Mouse (Mus musculus) forebrain, embryonic 14.5 days (tissue): ENCODE measurements around the gene Trim41. TPM values are rescaled to one million over a fixed set of nuclear protein-coding genes. Genes with fewer than 3 reads are reported as not detected.
A peak's percentile ranks its signal among the peaks of the same experiment; 100 is the strongest.

Source experiments
- ATAC-seq: fragments of 200-750 bp; cut with Nextera tagmentation; 2 replicates; pipeline ENCODE4 v1.8.0; 2017; ENCODE audit warnings: mild to moderate bottlenecking, moderate library complexity
- DNase-seq: peaks from one replicate; pipeline ENCODE4 v3.0.0-alpha.2; 2015; ENCODE audit warnings: low spot score
- H3K27ac ChIP-seq: fragments of 300-500 bp; sonication (generic); 2 replicates; pipeline ENCODE4 v1.5.1; 2014; ENCODE audit warnings: low read depth, mild to moderate bottlenecking, control low read depth, low read length, moderate library complexity
- H3K27me3 ChIP-seq: fragments of 300-500 bp; sonication (generic); replicated peaks from 2 replicates; pipeline ENCODE4 v1.6.1; 2014; ENCODE audit warnings: low read length, control low read depth, mixed read lengths; ENCODE audit not compliant: control insufficient read depth, insufficient read depth
- H3K36me3 ChIP-seq: fragments of 300-500 bp; sonication (generic); 2 replicates; pipeline ENCODE4 v1.6.1; 2014; ENCODE audit warnings: low read length, control low read depth; ENCODE audit not compliant: control insufficient read depth, insufficient read depth
- H3K4me1 ChIP-seq: fragments of 300-500 bp; sonication (generic); 2 replicates; pipeline ENCODE4 v1.6.1; 2014; ENCODE audit warnings: antibody characterized with exemption, low read length, control low read depth; ENCODE audit not compliant: control insufficient read depth, insufficient read depth
- H3K4me2 ChIP-seq: fragments of 300-500 bp; sonication (generic); 2 replicates; pipeline ENCODE4 v1.6.1; 2014; ENCODE audit warnings: mild to moderate bottlenecking, control low read depth, low read length
- H3K4me3 ChIP-seq: fragments of 300-500 bp; sonication (generic); 2 replicates; pipeline ENCODE4 v1.5.1; 2014; ENCODE audit warnings: low read depth, low read length, control low read depth
- H3K9ac ChIP-seq: fragments of 300-500 bp; sonication (generic); 2 replicates; pipeline ENCODE4 v1.6.1; 2014; ENCODE audit warnings: mild to moderate bottlenecking, low read length, control low read depth, moderate library complexity
- H3K9me3 ChIP-seq: fragments of 300-500 bp; sonication (generic); replicated peaks from 2 replicates; pipeline ENCODE4 v1.6.1; 2016; ENCODE audit warnings: low read length, control low read depth, mixed read lengths; ENCODE audit not compliant: control insufficient read depth
- WGBS: fragments of 180-500 bp; shearing (Covaris S2); extraction: QIAGEN DNeasy Blood & Tissue Kit; methylation state at CpG from one replicate; pipeline ENCODE4 v1.1.7; 2014; 5-methylcytosine and 5-hydroxymethylcytosine counted together
- polyA plus RNA-seq: library from polyadenylated mRNA; unstranded; fragments of >200 nt; fragmentation: Nextera tagmentation; extraction: Ambion mirVana; gene quantifications from 2 replicates; pipeline ENCODE4 v1.2.1, GENCODE M21; 2014

Gene Trim41
- polyA plus RNA-seq, 1 experiment from 2014 or later: 3.2 TPM

DNA sequence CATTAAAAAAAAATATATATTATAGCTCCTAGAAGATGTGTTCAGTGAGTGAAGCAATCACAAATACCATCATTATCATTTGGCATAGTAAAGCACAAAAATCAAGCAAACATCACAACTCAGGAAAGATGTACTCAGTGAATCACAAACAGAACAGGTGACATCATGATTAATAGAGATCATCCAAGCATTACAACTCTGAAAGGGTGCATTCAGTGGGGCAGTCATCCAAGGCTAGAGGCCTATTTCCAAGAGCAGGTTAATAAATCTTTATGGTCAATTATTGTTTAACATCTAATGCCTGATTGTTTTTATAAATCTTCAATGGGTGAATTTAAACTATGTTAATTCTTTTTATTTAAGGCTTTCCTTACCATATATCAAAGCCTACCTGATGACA is 23.7 kb upstream of the Trim41 start:
- no peaks in the 10 kb centered on the region for H3K27me3 ChIP-seq

DNA sequence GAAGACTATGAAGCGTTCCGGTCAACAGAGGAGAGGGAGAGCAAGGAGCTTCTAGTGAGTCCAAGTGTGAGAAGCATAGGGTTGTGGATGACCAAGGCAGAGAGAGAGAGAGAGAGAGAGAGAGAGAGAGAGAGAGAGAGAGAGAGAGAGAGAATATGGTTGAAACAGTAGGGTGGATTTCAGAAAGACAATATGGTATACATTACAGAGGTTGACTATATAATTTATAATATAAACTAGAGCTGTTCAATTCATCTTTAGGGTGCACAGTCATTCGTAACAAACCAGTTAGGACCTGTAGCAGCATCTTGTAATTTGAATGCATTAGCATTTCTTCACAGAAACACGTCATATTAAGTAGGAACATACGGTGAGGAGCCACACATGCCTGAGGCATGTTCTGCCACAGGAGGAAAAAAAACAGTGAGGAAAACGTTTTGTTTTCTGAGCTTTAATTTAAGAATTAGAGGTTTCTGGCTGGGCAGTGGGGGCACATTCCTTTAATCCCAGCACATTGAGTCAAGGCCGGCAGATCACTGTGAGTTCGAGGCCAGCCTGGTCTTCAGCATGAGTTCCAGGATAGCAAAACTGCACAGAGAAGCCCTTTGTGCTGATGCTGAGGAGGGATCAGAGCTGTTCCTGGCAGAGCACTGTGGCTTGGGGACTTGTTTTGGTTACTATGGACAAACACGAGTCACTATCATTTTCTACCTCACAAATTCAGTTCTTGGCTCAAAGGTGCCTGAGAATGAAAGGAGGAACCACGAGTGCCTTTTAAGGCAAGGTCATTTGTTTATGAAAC is 21.9 kb upstream of the Trim41 start:
- peak overlapping the region; percentile 89; the same call in 1 of the 2 replicates for H3K4me3 ChIP-seq
- H3K4me2 ChIP-seq: peak overlapping the region; percentile 86
- ATAC-seq (no peak), DNase-seq (peak; percentile 24)
- WGBS: 69% methylated on average over 10 of the region's 10 CpGs
- no peaks in the 10 kb centered on the region for H3K9me3 ChIP-seq
- H3K36me3 ChIP-seq: no peaks in the 10 kb centered on the region
- 0 out of 2 replicates have a peak, but pooled peaks cover 5% of the 10 kb centered on the region for H3K27me3 ChIP-seq
- peaks cover 4% of the 10 kb centered on the region; the same call in 1 of the 2 replicates for H3K4me1 ChIP-seq
- H3K27ac ChIP-seq: no peak overlapping the region
- peak overlapping the region; percentile 77; the same call in 1 of the 2 replicates for H3K9ac ChIP-seq

More for the DNA sequence above, 23.7 kb upstream of the Trim41 start:
- Histone ChIP-seq H3K9me3 (no peaks in the 10 kb centered on the region), H3K4me2 (no peak overlapping the region), H3K4me3 (no peak overlapping the region), H3K36me3 (no peaks in the 10 kb centered on the region), H3K27ac (no peak overlapping the region), H3K9ac (no peak overlapping the region), H3K4me1 (peaks cover 4% of the 10 kb centered on the region; the same call in 1 of the 2 replicates)
- ATAC-seq (no peak), DNase-seq (no peak)

DNA sequence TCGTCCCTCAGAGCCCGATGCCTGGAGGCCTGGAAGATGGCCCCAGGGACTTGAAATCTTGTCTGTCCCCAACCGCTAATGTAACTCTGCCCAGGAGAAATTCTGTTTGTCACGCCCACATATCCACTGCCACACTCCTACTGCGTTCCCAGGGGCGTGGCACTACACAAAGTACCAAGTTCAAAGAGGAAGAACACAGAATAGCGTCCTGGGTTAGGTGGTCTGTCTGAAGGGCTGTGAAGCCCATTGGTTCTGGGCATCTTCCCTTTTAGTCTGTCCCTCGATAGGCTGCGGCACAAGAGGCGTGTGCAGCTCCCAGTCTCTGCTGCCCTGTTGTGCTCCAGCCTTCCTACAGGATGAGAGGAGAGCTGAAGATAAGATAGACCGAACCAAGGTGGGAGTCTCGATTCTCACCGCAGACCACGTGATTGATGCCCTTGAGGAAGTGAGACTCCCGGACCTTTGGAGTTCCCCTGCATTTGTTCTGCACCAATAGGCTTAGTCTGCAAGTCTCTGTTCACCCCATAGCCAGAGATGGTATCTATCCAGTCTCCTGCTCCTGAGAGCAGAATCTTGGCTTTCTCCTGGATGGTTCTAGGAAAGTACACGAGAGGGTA is 21.1 kb upstream of the Trim41 start:
- ATAC-seq (0 out of 2 replicates have a peak, but pooled peaks have one; percentile 2), DNase-seq (peak; percentile 44)
- H3K27ac ChIP-seq: no peak overlapping the region
- H3K4me3 ChIP-seq: peak overlapping the region; percentile 89
- H3K4me2 ChIP-seq: peak overlapping the region; percentile 86
- 0 out of 2 replicates have a peak, but pooled peaks cover 5% of the 10 kb centered on the region for H3K27me3 ChIP-seq
- 2% methylated on average over 16 of the region's 16 CpGs for WGBS
- no peaks in the 10 kb centered on the region for H3K36me3 ChIP-seq
- H3K4me1 ChIP-seq: peaks cover 4% of the 10 kb centered on the region; the same call in 1 of the 2 replicates
- H3K9me3 ChIP-seq: no peaks in the 10 kb centered on the region
- peak overlapping the region; percentile 77 for H3K9ac ChIP-seq

DNA sequence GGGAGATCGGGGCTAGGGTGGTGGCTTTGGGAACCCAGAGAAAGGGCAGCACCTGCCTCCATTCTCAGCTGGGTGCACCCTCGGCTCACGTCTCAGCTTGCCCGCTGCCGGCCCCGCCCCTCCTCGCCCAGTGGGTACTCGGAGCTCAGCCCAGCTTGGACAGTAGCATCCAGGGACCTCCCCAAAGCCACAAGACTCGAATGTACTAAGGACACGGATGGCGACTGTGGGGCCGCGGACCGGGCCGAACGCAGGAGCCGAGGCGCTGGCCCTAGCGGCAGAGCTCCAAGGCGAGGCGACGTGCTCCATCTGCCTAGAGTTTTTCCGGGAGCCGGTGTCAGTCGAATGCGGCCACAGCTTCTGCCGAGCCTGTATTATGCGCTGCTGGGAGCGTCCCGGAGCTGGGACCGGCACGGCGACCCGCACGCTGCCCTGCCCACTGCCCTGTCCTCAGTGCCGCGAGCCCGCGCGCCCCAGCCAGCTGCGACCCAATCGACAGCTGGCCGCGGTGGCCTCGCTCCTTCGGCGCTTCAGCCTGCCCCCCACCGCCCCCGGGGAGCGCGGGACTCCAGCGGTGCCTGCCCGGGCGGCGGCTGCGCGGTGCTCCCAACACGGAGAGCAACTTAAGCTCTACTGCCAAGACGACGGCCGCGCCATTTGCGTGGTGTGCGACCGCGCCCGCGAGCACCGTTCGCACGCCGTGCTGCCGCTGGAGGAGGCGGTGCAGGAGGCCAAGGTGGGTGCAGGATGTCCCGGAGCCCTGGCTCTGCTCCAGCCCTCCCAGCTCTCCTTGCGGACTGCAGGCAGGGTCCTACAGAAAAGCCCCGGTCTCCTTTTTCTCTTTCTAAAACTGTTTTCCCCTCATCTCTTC is 20.4 kb upstream of the Trim41 start:
- H3K36me3 ChIP-seq: no peaks in the 10 kb centered on the region
- ATAC-seq (peak; percentile 21), DNase-seq (peak; percentile 65)
- H3K4me1 ChIP-seq: peaks cover 4% of the 10 kb centered on the region; the same call in 1 of the 2 replicates
- no peaks in the 10 kb centered on the region for H3K9me3 ChIP-seq
- peak overlapping the region; percentile 77 for H3K9ac ChIP-seq
- peak overlapping the region; percentile 86 for H3K4me2 ChIP-seq
- WGBS: under 1% methylated on average over 76 of the region's 77 CpGs
- H3K4me3 ChIP-seq: peak overlapping the region; percentile 89
- peak overlapping the region; percentile 27; the same call in 1 of the 2 replicates for H3K27ac ChIP-seq
- H3K27me3 ChIP-seq: 0 out of 2 replicates have a peak, but pooled peaks cover 5% of the 10 kb centered on the region

DNA sequence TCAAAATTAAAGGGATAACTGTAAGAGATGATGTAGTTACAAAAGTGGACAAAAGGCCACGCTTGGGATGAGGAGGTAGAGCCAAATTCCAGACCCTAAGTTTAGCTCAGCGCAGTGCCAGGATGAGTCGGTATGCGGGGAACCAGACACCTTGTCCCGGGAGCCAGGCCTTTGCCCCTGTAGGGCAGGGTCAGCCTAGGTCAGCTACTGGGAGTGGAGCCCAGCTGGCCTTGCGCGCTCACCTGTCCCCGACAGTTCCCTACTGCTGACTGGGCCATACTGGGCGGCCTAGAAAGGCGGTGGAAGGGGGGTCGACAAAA is 19.8 kb upstream of the Trim41 start:
- DNase-seq: no peak
- H3K4me1 ChIP-seq: peaks cover 4% of the 10 kb centered on the region; the same call in 1 of the 2 replicates
- H3K27ac ChIP-seq: no peak overlapping the region
- H3K27me3 ChIP-seq: 0 out of 2 replicates have a peak, but pooled peaks cover 5% of the 10 kb centered on the region
- H3K9me3 ChIP-seq: no peaks in the 10 kb centered on the region
- 7% methylated on average over 11 of the region's 11 CpGs for WGBS
- ATAC-seq: no peak
- peak overlapping the region; percentile 89 for H3K4me3 ChIP-seq
- peak overlapping the region; percentile 77 for H3K9ac ChIP-seq
- H3K36me3 ChIP-seq: no peaks in the 10 kb centered on the region
- peak overlapping the region; percentile 86 for H3K4me2 ChIP-seq

DNA sequence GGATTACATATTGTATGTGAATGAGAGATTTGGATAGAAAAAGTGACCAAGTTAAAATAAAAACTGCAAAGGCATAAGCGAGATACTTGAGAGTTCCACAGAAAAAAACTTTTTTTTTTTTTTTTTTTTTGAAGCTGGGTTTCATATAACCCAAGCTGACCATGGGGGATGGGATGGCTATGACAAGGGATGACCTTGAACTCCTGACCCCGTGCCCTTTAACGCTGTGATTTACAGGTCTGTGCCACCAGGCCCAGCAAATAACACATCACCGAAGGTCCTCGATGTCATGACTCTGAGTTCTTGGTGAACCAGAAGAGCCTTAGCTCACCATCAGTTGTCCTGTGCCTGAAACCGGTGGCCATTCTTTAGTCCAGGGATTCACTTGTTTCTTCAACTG is 18.8 kb upstream of the Trim41 start:
- Histone ChIP-seq H3K9ac (no peak overlapping the region), H3K27ac (no peak overlapping the region), H3K9me3 (no peaks in the 10 kb centered on the region), H3K4me2 (no peak overlapping the region), H3K4me3 (no peak overlapping the region), H3K4me1 (peaks cover 4% of the 10 kb centered on the region; the same call in 1 of the 2 replicates), H3K36me3 (no peaks in the 10 kb centered on the region), H3K27me3 (0 out of 2 replicates have a peak, but pooled peaks cover 5% of the 10 kb centered on the region)
- WGBS: 82% methylated on average over 6 of the region's 6 CpGs
- ATAC-seq (no peak), DNase-seq (no peak)

DNA sequence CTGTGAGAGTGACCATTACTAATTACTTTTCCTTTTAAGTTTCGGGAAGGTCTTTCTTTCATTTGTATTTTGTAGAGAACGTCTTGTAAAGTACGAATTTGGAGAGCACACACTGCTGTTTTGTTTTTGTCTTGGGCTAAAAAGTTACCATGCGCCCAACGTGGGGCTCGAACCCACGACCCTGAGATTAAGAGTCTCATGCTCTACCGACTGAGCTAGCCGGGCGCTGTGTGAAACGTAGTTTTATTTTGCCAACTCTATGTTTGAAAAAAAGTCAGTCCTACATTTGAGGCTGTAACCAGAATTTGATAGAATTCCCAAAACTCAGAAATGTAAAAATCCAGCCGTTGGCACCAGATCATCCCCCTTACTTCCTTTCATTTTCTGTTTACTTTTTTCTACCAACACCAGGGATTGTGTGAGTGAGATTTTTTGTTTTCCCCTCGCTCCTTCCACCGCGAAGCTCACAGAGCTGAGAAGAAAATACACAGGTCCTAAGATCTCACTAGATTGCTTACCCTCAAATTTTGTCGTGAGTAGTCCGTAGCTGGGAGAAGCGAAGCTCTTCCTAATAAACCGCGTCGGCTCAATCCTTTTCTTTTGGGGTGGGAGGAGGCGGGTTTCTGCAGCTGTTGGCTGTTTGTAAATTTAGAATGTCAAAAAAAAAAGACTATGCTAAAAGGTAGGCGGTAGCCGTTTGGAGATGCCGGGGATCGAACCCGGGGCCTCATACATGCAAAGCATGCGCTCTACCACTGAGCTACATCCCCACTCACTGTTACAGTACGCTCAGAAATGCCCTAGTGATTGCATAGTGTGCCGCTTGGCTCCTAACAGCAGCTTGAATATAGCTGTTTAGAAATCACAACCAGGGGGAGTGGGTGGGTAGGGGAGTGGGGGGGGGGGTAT is 16.8 kb upstream of the Trim41 start:
- peak overlapping the region; percentile 69 for H3K9ac ChIP-seq
- no peaks in the 10 kb centered on the region for H3K9me3 ChIP-seq
- H3K36me3 ChIP-seq: no peaks in the 10 kb centered on the region
- peak overlapping the region; percentile 56 for H3K4me3 ChIP-seq
- H3K4me1 ChIP-seq: peaks cover 4% of the 10 kb centered on the region; the same call in 1 of the 2 replicates
- DNase-seq (peak; percentile 93), ATAC-seq (peak; percentile 92)
- peak overlapping the region; percentile 50; the same call in 1 of the 2 replicates for H3K27ac ChIP-seq
- 0 out of 2 replicates have a peak, but pooled peaks cover 5% of the 10 kb centered on the region for H3K27me3 ChIP-seq
- peak overlapping the region; percentile 56 for H3K4me2 ChIP-seq
- WGBS: under 1% methylated on average over 30 of the region's 30 CpGs
